Mouse (Mus musculus) heart, embryonic 14.5 days (tissue): Measurements from ENCODE around the gene Cep85l. TPM values are rescaled to one million over a fixed set of nuclear protein-coding genes. Genes with fewer than 3 reads are reported as not detected.

Source experiments
- ATAC-seq: fragments of 200-750 bp; cut with Nextera tagmentation; 2 replicates; pipeline ENCODE4 v1.8.0; 2017; ENCODE audit warnings: low read depth, moderate TSS enrichment; ENCODE audit not compliant: insufficient number of reproducible peaks, insufficient read depth, low FRiP score
- H3K27ac ChIP-seq, 2 experiments: fragments of 200-500 bp in 1 of 2; fragments of 300-500 bp in 1 of 2; sonication (generic) in 1 of 2; replicated peaks in 1 of 2; 2 replicates each; pipeline ENCODE4 v1.5.1; 2012 to 2014; ENCODE audit warnings: low read depth in 2 of 2, low read length in 2 of 2, control low read depth in 1 of 2, mild to moderate bottlenecking in 1 of 2, mixed read lengths in 1 of 2; ENCODE audit not compliant: control insufficient read depth in 1 of 2, insufficient read depth in 1 of 2
- H3K27me3 ChIP-seq: fragments of 300-500 bp; sonication (generic); 2 replicates; pipeline ENCODE4 v1.6.1; 2014; ENCODE audit warnings: mild to moderate bottlenecking, low read length, control low read depth; ENCODE audit not compliant: control insufficient read depth, insufficient read depth
- H3K36me3 ChIP-seq: fragments of 300-500 bp; sonication (generic); 2 replicates; pipeline ENCODE4 v1.6.1; 2014; ENCODE audit warnings: mild to moderate bottlenecking, control low read depth, low read length, mixed read lengths; ENCODE audit not compliant: control insufficient read depth, insufficient read depth
- H3K4me1 ChIP-seq, 2 experiments: fragments of 200-500 bp in 1 of 2; fragments of 300-500 bp in 1 of 2; sonication (generic) in 1 of 2; 2 replicates each; pipeline ENCODE4 v1.6.1; 2012 to 2014; ENCODE audit warnings: low read length in 2 of 2, control low read depth in 1 of 2, mixed read lengths in 1 of 2; ENCODE audit not compliant: control insufficient read depth in 2 of 2, insufficient read depth in 2 of 2
- H3K4me2 ChIP-seq: fragments of 300-500 bp; sonication (generic); 2 replicates; pipeline ENCODE4 v1.6.1; 2014; ENCODE audit warnings: mild to moderate bottlenecking, low read length
- H3K4me3 ChIP-seq, 2 experiments: fragments of 200-500 bp in 1 of 2; fragments of 300-500 bp in 1 of 2; sonication (generic) in 1 of 2; 2 replicates each; pipeline ENCODE4 v1.5.1; 2012 to 2014; ENCODE audit warnings: low read length in 2 of 2, mild to moderate bottlenecking in 2 of 2, control low read depth in 1 of 2, low read depth in 1 of 2, moderate library complexity in 1 of 2; ENCODE audit not compliant: control insufficient read depth in 1 of 2, insufficient read depth in 1 of 2
- H3K9ac ChIP-seq: fragments of 300-500 bp; sonication (generic); 2 replicates; pipeline ENCODE4 v1.6.1; 2014; ENCODE audit warnings: mild to moderate bottlenecking, low read length
- H3K9me3 ChIP-seq: fragments of 300-500 bp; sonication (generic); 2 replicates; pipeline ENCODE4 v1.6.1; 2016; ENCODE audit warnings: low read length, control low read depth; ENCODE audit not compliant: control insufficient read depth
- WGBS: fragments of 180-500 bp; shearing (Covaris S2); extraction: QIAGEN DNeasy Blood & Tissue Kit; methylation state at CpG from one replicate; pipeline ENCODE4 v1.1.7; 2014; 5-methylcytosine and 5-hydroxymethylcytosine counted together
- polyA plus RNA-seq: library from polyadenylated mRNA; unstranded; fragments of >200 nt; fragmentation: Nextera tagmentation; extraction: Ambion mirVana; gene quantifications from 2 replicates; pipeline ENCODE4 v1.2.1, GENCODE M21; 2014

Cep85l gene
- 7.1 and 9.5 TPM in 2 replicates for polyA plus RNA-seq

GRCm38 (mm10) chr10:53379709-53380106, at the start of gene Cep85l:
Gene Cep85l (minus strand): TSS chr10:53379947.
- ATAC-seq, result peak; percentile 97

GRCm38 (mm10) chr10:53428695-53429447, 49.1 kb upstream of the Cep85l start:
- no peak overlapping the region for H3K4me2 ChIP-seq
- ATAC-seq, result no peak
- 29% methylated on average over 7 of the region's 7 CpGs for WGBS
- peaks cover 9 to 17% of the 10 kb centered on the region in 2 experiments for H3K4me1 ChIP-seq
- no peaks in the 10 kb centered on the region for H3K9me3 ChIP-seq
- H3K9ac ChIP-seq, result no peak overlapping the region
- H3K4me3 ChIP-seq, result no peak overlapping the region
- H3K36me3 ChIP-seq, result no peaks in the 10 kb centered on the region
- H3K27me3 ChIP-seq, result no peaks in the 10 kb centered on the region
- peak overlapping the region in 1 of 2 experiments; percentile 33; a peak in 1 of 4 replicates for H3K27ac ChIP-seq

More at GRCm38 (mm10) chr10:53379709-53380106, at the start of gene Cep85l:
- under 1% methylated on average over 30 of the region's 31 CpGs for WGBS
- Histone ChIP-seq H3K36me3 (0 out of 2 replicates have a peak, but pooled peaks cover 2% of the 10 kb centered on the region), H3K27me3 (no peaks in the 10 kb centered on the region), H3K4me3 (peak within 1 kb of the TSS; percentile 93 to 98), H3K27ac (peak within 1 kb of the TSS; percentile 88 to 98), H3K4me1 (peaks cover 0 to 23% of the 10 kb centered on the region in 2 experiments; a peak in 2 of 4 replicates), H3K9me3 (no peaks in the 10 kb centered on the region), H3K4me2 (peak within 1 kb of the TSS; percentile 83), H3K9ac (peak within 1 kb of the TSS; percentile 98)

- peaks cover 9 to 24% of the 10 kb centered on the region in 2 experiments for H3K4me1 ChIP-seq
- no peaks in the 10 kb centered on the region for H3K27me3 ChIP-seq
- H3K36me3 ChIP-seq, result no peaks in the 10 kb centered on the region
- no peak overlapping the region for H3K9ac ChIP-seq
- ATAC-seq, result no peak
- H3K9me3 ChIP-seq, result no peaks in the 10 kb centered on the region
- WGBS, result 88% methylated on average over 2 of the region's 2 CpGs
- no peak overlapping the region for H3K4me3 ChIP-seq
- H3K4me2 ChIP-seq, result no peak overlapping the region
- H3K27ac ChIP-seq, result no peak overlapping the region
Observed at GRCm38 (mm10) chr10:53426524-53426923, 46.8 kb upstream of the Cep85l start.

- H3K27me3 ChIP-seq, result no peaks in the 10 kb centered on the region
- 97% methylated on average over 1 of the region's 1 CpGs for WGBS
- H3K4me3 ChIP-seq, result no peak overlapping the region
- no peak overlapping the region for H3K27ac ChIP-seq
- no peaks in the 10 kb centered on the region for H3K36me3 ChIP-seq
- H3K4me2 ChIP-seq, result no peak overlapping the region
- 0 out of 2 replicates have a peak, but pooled peaks cover 4% of the 10 kb centered on the region for H3K9me3 ChIP-seq
- H3K4me1 ChIP-seq, result peaks cover 0 to 13% of the 10 kb centered on the region in 2 experiments; a peak in 2 of 4 replicates
- no peak overlapping the region for H3K9ac ChIP-seq
- no peak for ATAC-seq
Observed at GRCm38 (mm10) chr10:53423091-53423490, 43.3 kb upstream of the Cep85l start.

- H3K27me3 ChIP-seq, result no peaks in the 10 kb centered on the region
- H3K9me3 ChIP-seq, result 0 out of 2 replicates have a peak, but pooled peaks cover 5% of the 10 kb centered on the region
- H3K36me3 ChIP-seq, result no peaks in the 10 kb centered on the region
- H3K4me1 ChIP-seq, result peaks cover 0 to 13% of the 10 kb centered on the region in 2 experiments; a peak in 2 of 4 replicates
- peak overlapping the region in 1 of 2 experiments; percentile 49; a peak in 2 of 4 replicates for H3K27ac ChIP-seq
- no peak overlapping the region for H3K9ac ChIP-seq
- 0% methylated on average over 1 of the region's 1 CpGs for WGBS
- no peak overlapping the region for H3K4me3 ChIP-seq
- H3K4me2 ChIP-seq, result no peak overlapping the region
- ATAC-seq, result no peak
Observed at GRCm38 (mm10) chr10:53422206-53422605, 42.5 kb upstream of the Cep85l start.

GRCm38 (mm10) chr10:53421613-53422012, 41.9 kb upstream of the Cep85l start:
- Histone ChIP-seq H3K27ac (peak overlapping the region; percentile 7 to 49; a peak in 1 of 4 replicates), H3K36me3 (no peaks in the 10 kb centered on the region), H3K4me1 (peaks cover 0 to 17% of the 10 kb centered on the region in 2 experiments; a peak in 2 of 4 replicates), H3K9me3 (0 out of 2 replicates have a peak, but pooled peaks cover 5% of the 10 kb centered on the region), H3K4me3 (no peak overlapping the region), H3K27me3 (no peaks in the 10 kb centered on the region), H3K9ac (no peak overlapping the region), H3K4me2 (no peak overlapping the region)
- ATAC-seq, result no peak
- WGBS, result 24% methylated on average over 6 of the region's 6 CpGs

GRCm38 (mm10) chr10:53420069-53420468, 40.3 kb upstream of the Cep85l start:
- no peak overlapping the region for H3K27ac ChIP-seq
- no peak for ATAC-seq
- H3K4me3 ChIP-seq, result no peak overlapping the region
- H3K4me2 ChIP-seq, result no peak overlapping the region
- H3K36me3 ChIP-seq, result no peaks in the 10 kb centered on the region
- H3K27me3 ChIP-seq, result no peaks in the 10 kb centered on the region
- H3K4me1 ChIP-seq, result peaks cover 5 to 20% of the 10 kb centered on the region in 2 experiments; a peak in 3 of 4 replicates
- H3K9ac ChIP-seq, result no peak overlapping the region
- 0 out of 2 replicates have a peak, but pooled peaks cover 5% of the 10 kb centered on the region for H3K9me3 ChIP-seq
